19 mouse cellular contexts compared by ENCODE assay signal in genomic region chr3:40058281-40058680, GRCm38 (mm10).
A peak's percentile ranks its signal among the peaks of the same experiment; 100 is the strongest.
DNase-seq lines count a peak whose midpoint lies in the region; ATAC-seq and TF ChIP-seq lines count a peak whose summit lies in the region.
"Had no signal": no experiment of that assay in that cellular context is flagged by ENCODE, and none has a peak within 500 bp of the region (broad histone marks: within the 10 kb centered on the region; RNA-seq: fewer than 3 reads in every experiment).

No protein-coding gene starts in this region.

- dilution Hi-C loops in CH12.LX (cut with MboI; ENCODE audit: extremely low pct_ligation_motif_present, extremely low pct_unique_long_range_greater_than_20kb, low sequenced_read_pairs): no loop called here

- 67% methylated on average over 5 of the region's 5 CpGs for WGBS in kidney, embryonic 15.5 days
- 66% methylated on average over 5 of the region's 5 CpGs for whole genome bisulfite sequencing in kidney, adult 2 months

- TF ChIP-seq CTCF in kidney, adult 2 months (conservative IDR thresholded peaks at IDR 0.05; ENCODE audit: insufficient read depth, insufficient read length, low read depth, low read length): no peak
- TF ChIP-seq CTCF in CH12.LX (conservative IDR thresholded peaks at IDR 0.05 in 1 of 2, IDR thresholded peaks at IDR 0.05 in 1 of 2; ENCODE audit: low read depth in 2 of 2, low read length in 2 of 2): no peak

- no peak overlapping the region for H3K9ac ChIP-seq in kidney, embryonic 15.5 days
- H3K9ac ChIP-seq in CH12.LX (ENCODE audit: insufficient read depth, low read depth): no peak overlapping the region
- H3K9ac ChIP-seq: forebrain, embryonic 12.5 days; heart, embryonic 15.5 days; intestine, embryonic 15.5 days; lung, embryonic 15.5 days had no signal

- peaks cover 5% of the 10 kb centered on the region; the same call in 1 of the 2 replicates for H3K4me1 ChIP-seq in kidney, embryonic 15.5 days
- H3K4me1 ChIP-seq in kidney, adult 2 months (ENCODE audit: control insufficient read depth, insufficient read depth, low read length): no peaks in the 10 kb centered on the region; the same call in 1 of the 2 replicates
- H3K4me1 ChIP-seq in CH12.LX (ENCODE audit: control insufficient read depth in 1 of 2, insufficient read depth in 2 of 2): peaks cover 0 to 11% of the 10 kb centered on the region in 2 experiments; a peak in 2 of 4 replicates
- H3K4me1 ChIP-seq: heart, embryonic 15.5 days; hindbrain, embryonic 10.5 days; intestine, embryonic 15.5 days; lung, embryonic 15.5 days had no signal

- H3K27ac ChIP-seq in kidney, embryonic 15.5 days: 0 out of 2 replicates have a peak overlapping the region, but pooled peaks have one; percentile 24
- H3K27ac ChIP-seq in kidney, adult 2 months (ENCODE audit: insufficient read depth, low read depth, low read length): no peak overlapping the region
- no peak overlapping the region for H3K27ac ChIP-seq in CH12.LX (ENCODE audit: insufficient read depth, low read depth)
- H3K27ac ChIP-seq: forebrain, embryonic 12.5 days; heart, embryonic 15.5 days; hindbrain, embryonic 10.5 days; intestine, embryonic 15.5 days; lung, embryonic 15.5 days; midbrain, embryonic 10.5 days had no signal

- peak overlapping the region; percentile 44; the same call in 1 of the 2 replicates for H3K4me2 ChIP-seq in kidney, embryonic 15.5 days
- no peak overlapping the region for H3K4me2 ChIP-seq in CH12.LX (ENCODE audit: insufficient read depth, low read depth, poor library complexity, severe bottlenecking)
- H3K4me2 ChIP-seq: forebrain, embryonic 12.5 days; heart, embryonic 15.5 days; intestine, embryonic 15.5 days; lung, embryonic 15.5 days had no signal

- no peak for TF ChIP-seq EP300 in CH12.LX (IDR thresholded peaks at IDR 0.05; ENCODE audit: low read length)

- no peaks in the 10 kb centered on the region for H3K79me2 ChIP-seq in CH12.LX (replicated peaks; ENCODE audit: control insufficient read depth, extremely low read depth, insufficient read depth, poor library complexity, severe bottlenecking)

- no peak for ATAC-seq in kidney, embryonic 15.5 days (replicated peaks; ENCODE audit: low FRiP score)
- no peak for ATAC-seq in erythroblast, adult 5-6 weeks (replicated peaks; ENCODE audit: low FRiP score, poor library complexity, severe bottlenecking)
- ATAC-seq: CD4-positive, CD25-positive, alpha-beta regulatory T cell, adult 4 months; intestine, embryonic 15.5 days had no signal

- no peak for DNase-seq in kidney, adult 2 months
- DNase-seq in 3T3-L1 (ENCODE audit: low read depth, low spot score): peak; percentile 47
- no peak for DNase-seq in CH12.LX (ENCODE audit: extremely low read depth)
- peak; percentile 2 for DNase-seq in lung, postnatal 25 days (ENCODE audit: low spot score)
- no peak for DNase-seq in frontal cortex, adult 2 months (ENCODE audit: extremely low spot score in 1 of 2, low spot score in 1 of 2)
- DNase-seq: adrenal gland, adult 2 months; cerebellum, postnatal 14 days; heart, adult 11 months; right cerebral cortex, postnatal 25 days; thymus, postnatal 14 days had no signal

- no peak for TF ChIP-seq POLR2A in kidney, adult 2 months (IDR thresholded peaks at IDR 0.05; ENCODE audit: low read depth, low read length)
- no peak; the same call in 1 of the 2 replicates for TF ChIP-seq POLR2A in CH12.LX (IDR thresholded peaks at IDR 0.05; ENCODE audit: low read depth, low read length)

- no peaks in the 10 kb centered on the region for H3K36me3 ChIP-seq in kidney, embryonic 15.5 days
- no peaks in the 10 kb centered on the region for H3K36me3 ChIP-seq in kidney, adult 2 months (ENCODE audit: control insufficient read depth, insufficient read depth, low read length)
- H3K36me3 ChIP-seq in CH12.LX (replicated peaks in 1 of 2; ENCODE audit: control insufficient read depth in 1 of 2, insufficient read depth in 1 of 2, low read length in 1 of 2): no peaks in the 10 kb centered on the region
- H3K36me3 ChIP-seq: forebrain, embryonic 12.5 days; heart, embryonic 15.5 days; hindbrain, embryonic 10.5 days; intestine, embryonic 15.5 days; lung, embryonic 15.5 days; midbrain, embryonic 10.5 days had no signal

- no peaks in the 10 kb centered on the region for H3K27me3 ChIP-seq in kidney, embryonic 15.5 days
- H3K27me3 ChIP-seq in kidney, adult 2 months (replicated peaks; ENCODE audit: control insufficient read depth, insufficient read depth, low read length): no peaks in the 10 kb centered on the region
- H3K27me3 ChIP-seq in CH12.LX (replicated peaks): no peaks in the 10 kb centered on the region
- H3K27me3 ChIP-seq: forebrain, embryonic 12.5 days; heart, embryonic 15.5 days; intestine, embryonic 15.5 days; lung, embryonic 15.5 days had no signal

- no peaks in the 10 kb centered on the region for H3K9me3 ChIP-seq in kidney, embryonic 15.5 days (replicated peaks)
- no peaks in the 10 kb centered on the region for H3K9me3 ChIP-seq in CH12.LX (replicated peaks; ENCODE audit: low read length)
- H3K9me3 ChIP-seq: forebrain, embryonic 12.5 days; heart, embryonic 15.5 days; hindbrain, embryonic 10.5 days; intestine, embryonic 15.5 days; lung, embryonic 15.5 days; midbrain, embryonic 10.5 days had no signal

- in situ Hi-C loops in CH12.LX (cut with MboI; ENCODE audit: low pct_ligation_motif_present, low pct_unique_long_range_greater_than_20kb, low sequenced_read_pairs): no loop called here

- TF ChIP-seq RAD21 in CH12.LX (IDR thresholded peaks at IDR 0.05; ENCODE audit: low read depth, low read length): no peak

- no peak overlapping the region for H3K4me3 ChIP-seq in kidney, embryonic 15.5 days (replicated peaks)
- no peak overlapping the region for H3K4me3 ChIP-seq in kidney, adult 2 months (ENCODE audit: insufficient read depth, low read depth, low read length)
- no peak overlapping the region for H3K4me3 ChIP-seq in CH12.LX (replicated peaks in 1 of 3; ENCODE audit: low read depth in 2 of 3, low read length in 2 of 3, poor library complexity in 1 of 3)
- H3K4me3 ChIP-seq: forebrain, embryonic 12.5 days; heart, embryonic 15.5 days; hindbrain, embryonic 10.5 days; intestine, embryonic 15.5 days; lung, embryonic 15.5 days; midbrain, embryonic 10.5 days had no signal

TF ChIP-seq in CH12.LX, 34 proteins besides CTCF, POLR2A, EP300 and RAD21:
- TF ChIP-seq ZMIZ1 (IDR thresholded peaks at IDR 0.05; ENCODE audit: low read depth, low read length) (peak; percentile 78; the same call in 1 of the 2 replicates), MAX (IDR thresholded peaks at IDR 0.05; ENCODE audit: low read length) (0 out of 2 replicates have a peak, but pooled peaks have one; percentile 19), ZKSCAN1 (IDR thresholded peaks at IDR 0.05; ENCODE audit: borderline replicate concordance, low read depth, low read length) (no peak)

Comparison
In these comparisons a context has a peak if more than half of its experiments do, and no peak if none do; other contexts are left out.
1. DNase-seq: peak in 3T3-L1 (single experiment) and lung, postnatal 25 days (single experiment); none in kidney, adult 2 months (single experiment), CH12.LX (single experiment) and frontal cortex, adult 2 months (0 of 2).